Mouse (Mus musculus): ENCODE results near the gene Casq2.

Casq2 gene

GRCm38 (mm10) chr3:102083589-102084230 is 2.5 kb upstream of the Casq2 start:
- DNase-seq (ENCODE audit: low spot score): no peak

GRCm38 (mm10) chr3:102084833-102085491 is 1.3 kb upstream of the Casq2 start:
- DNase-seq (ENCODE audit: low spot score): no peak

- DNase-seq (ENCODE audit: low spot score): no peak
Measured at GRCm38 (mm10) chr3:102085719-102086118, 496 bp upstream of the Casq2 start.

- DNase-seq (ENCODE audit: low spot score): no peak
Measured at GRCm38 (mm10) chr3:102094841-102095240, 8.6 kb downstream of the Casq2 start.

- no peak for DNase-seq (ENCODE audit: low spot score)
Measured at GRCm38 (mm10) chr3:102095412-102095811, 9.2 kb downstream of the Casq2 start.

GRCm38 (mm10) chr3:102096366-102096765 is 10.2 kb downstream of the Casq2 start:
- no peak for DNase-seq (ENCODE audit: low spot score)

GRCm38 (mm10) chr3:102096976-102097375 is 10.8 kb downstream of the Casq2 start:
- no peak for DNase-seq (ENCODE audit: low spot score)

- DNase-seq (ENCODE audit: low spot score): no peak
Measured at GRCm38 (mm10) chr3:102099242-102099641, 13.0 kb downstream of the Casq2 start.

GRCm38 (mm10) chr3:102099793-102100192 is 13.6 kb downstream of the Casq2 start:
- no peak for DNase-seq (ENCODE audit: low spot score)

- DNase-seq (ENCODE audit: low spot score): no peak
Measured at GRCm38 (mm10) chr3:102101445-102101844, 15.2 kb downstream of the Casq2 start.

- DNase-seq (ENCODE audit: low spot score): no peak
Measured at GRCm38 (mm10) chr3:102103811-102104565, 17.8 kb downstream of the Casq2 start.

GRCm38 (mm10) chr3:102108201-102108600 is 22.0 kb downstream of the Casq2 start:
- no peak for DNase-seq (ENCODE audit: low spot score)

- DNase-seq (ENCODE audit: low spot score): no peak
Measured at GRCm38 (mm10) chr3:102111979-102112599, 25.9 kb downstream of the Casq2 start.

- no peak for DNase-seq (ENCODE audit: low spot score)
Measured at GRCm38 (mm10) chr3:102120947-102121346, 34.7 kb downstream of the Casq2 start.

GRCm38 (mm10) chr3:102122046-102122445 is 35.8 kb downstream of the Casq2 start:
- no peak for DNase-seq (ENCODE audit: low spot score)

- no peak for DNase-seq (ENCODE audit: low spot score)
Measured at GRCm38 (mm10) chr3:102123654-102124053, 37.4 kb downstream of the Casq2 start.

- DNase-seq (ENCODE audit: low spot score): no peak
Measured at GRCm38 (mm10) chr3:102125546-102125945, 39.3 kb downstream of the Casq2 start.

GRCm38 (mm10) chr3:102127114-102127513 is 40.9 kb downstream of the Casq2 start:
- no peak for DNase-seq (ENCODE audit: low spot score)

- DNase-seq (ENCODE audit: low spot score): no peak
Measured at GRCm38 (mm10) chr3:102128242-102128641, 42.0 kb downstream of the Casq2 start.

- no peak for DNase-seq (ENCODE audit: low spot score)
Measured at GRCm38 (mm10) chr3:102130478-102130877, 44.3 kb downstream of the Casq2 start.

GRCm38 (mm10) chr3:102131627-102132324 is 45.6 kb downstream of the Casq2 start:
- DNase-seq (ENCODE audit: low spot score): no peak

Measured in ovary, postnatal 10 days (tissue).